Mouse (Mus musculus) lung, postnatal 10 days (tissue): Measurements from ENCODE around the gene Sft2d1.

ENCODE experiments used
- DNase-seq: peaks from one replicate; pipeline ENCODE4 v3.0.0; 2021

Gene Sft2d1

DNA sequence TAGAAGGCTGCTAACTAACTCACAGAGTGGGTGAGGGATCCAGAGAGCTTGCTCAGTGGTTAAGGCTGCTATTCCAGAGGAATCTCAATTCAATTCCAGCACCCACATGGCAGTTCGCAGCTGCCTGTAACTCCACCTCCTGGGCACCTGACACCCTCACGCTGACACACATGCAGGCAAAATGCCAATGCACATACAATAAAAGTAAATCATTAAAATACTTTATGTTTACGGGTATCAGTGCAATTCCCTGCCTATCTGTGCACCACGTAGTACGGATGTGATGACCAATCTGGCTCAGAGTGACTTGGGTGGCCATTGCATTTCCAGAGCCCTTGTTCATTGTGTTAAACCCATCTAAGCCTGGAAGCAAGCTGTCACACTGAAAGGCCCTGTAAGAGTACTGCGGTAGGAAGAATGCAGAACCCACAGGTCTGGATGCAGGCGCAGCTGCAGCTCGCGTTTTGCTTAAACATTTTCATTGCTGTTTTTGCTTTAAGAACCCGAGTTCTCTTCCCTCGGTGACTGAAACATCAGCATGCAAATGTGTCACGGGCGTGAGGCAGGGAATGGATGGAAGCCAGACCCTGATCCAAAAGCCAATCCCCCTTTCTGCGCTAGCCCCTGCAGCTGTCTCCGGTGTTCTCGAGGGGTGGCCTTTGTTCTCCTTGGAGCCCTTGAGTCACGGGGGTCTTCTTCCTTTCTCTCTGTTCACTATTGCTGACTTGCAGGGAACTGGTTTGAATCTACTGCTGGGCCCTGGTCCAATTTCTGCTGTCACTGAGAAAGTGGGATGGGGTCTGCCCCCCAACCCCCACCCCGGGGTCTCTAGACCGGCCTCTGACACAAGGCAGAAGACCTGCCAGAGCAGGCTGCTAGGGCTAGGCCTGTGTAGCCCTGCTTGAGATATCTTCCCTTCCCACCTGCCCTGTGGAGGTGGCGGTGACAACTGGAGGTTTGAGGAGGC is 56.9 kb downstream of the Sft2d1 start:
- no peak for DNase-seq

DNA sequence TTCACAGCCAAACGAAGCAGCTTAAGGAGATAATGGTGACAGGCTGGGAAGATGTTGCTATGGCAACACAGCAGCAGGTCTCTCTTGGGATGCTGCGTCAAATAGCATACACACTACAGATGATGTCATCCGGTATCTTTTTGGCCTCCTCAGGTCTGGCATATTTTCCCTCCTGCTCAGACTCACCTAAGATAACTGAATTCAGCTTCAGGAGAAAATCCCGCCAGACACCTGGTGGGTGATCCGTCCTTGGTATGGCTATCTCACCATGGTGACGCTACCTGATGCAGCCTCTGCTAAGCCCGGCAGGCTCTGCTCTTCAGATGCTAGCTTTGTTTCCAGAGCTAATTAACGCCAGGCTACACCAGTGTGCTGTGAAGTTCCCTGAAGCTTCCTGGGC is 57.7 kb downstream of the Sft2d1 start:
- no peak for DNase-seq

DNA sequence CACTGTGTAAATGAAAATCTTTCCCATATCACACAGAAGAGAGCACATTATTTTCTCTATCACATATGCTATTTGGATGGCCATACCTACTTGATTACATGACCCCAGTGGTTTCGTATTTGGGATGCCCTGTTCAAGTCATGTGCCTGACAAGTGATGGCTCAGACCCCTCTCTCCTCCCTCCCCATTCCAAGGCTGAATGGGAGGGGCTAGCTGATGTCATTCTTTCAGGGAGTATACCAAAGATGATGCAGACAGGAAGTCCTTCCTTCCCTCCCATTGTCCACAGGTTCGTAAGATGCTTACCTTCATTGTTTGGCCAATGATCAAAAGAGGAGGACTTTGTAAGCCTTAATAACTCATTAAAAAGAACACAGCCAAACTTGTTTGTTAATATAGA is 58.3 kb downstream of the Sft2d1 start:
- peak; percentile 21 for DNase-seq

DNA sequence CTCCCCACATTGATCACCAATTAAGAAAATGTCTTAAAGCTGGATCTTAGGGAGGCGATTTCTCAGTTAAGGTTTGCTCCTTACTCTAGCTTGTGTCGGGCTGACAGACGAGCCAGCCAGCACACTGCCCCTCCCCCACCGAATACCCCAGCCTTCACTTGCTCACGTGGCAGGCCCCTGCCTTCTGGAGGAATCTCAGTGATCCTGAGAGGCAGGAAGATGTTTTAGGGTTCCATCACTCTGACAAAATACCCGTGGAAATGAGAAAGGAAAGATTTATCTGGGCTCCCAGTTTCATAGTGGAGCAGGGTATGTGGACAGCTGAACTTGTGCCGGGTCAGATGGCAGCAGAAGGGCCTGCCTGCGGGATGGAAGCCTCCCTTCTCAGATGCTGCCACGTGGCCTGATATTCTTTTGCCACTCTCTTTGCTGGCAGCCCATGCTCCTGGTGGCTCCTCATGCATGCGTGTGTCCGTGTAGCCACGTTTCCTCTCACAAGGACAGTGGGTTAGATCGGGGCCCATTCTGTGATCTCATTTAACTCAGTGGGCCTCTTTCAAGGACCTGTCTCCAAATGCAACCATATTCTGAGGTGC is 59.8 kb downstream of the Sft2d1 start:
- no peak for DNase-seq

DNA sequence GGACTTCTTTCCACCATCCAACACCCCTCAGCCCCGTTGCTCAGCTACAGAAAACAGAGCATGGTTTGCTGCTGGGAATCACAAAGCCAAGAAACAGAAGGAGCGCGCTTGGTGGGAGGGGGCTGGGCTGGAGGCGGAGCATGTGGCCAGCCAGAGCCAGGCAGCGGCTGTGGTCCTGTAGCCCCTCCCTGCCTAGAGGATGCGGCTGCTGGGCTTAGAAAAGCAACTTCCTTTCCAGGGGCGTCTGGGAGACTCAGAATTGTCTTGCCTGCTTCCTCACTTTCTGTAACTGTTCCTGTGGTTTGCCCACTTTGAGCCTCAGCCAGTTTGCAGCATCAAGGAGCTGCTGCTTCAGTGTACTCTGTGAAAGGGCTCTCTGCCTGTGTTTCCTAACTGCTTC is 60.9 kb downstream of the Sft2d1 start:
- DNase-seq: peak; percentile 87

DNA sequence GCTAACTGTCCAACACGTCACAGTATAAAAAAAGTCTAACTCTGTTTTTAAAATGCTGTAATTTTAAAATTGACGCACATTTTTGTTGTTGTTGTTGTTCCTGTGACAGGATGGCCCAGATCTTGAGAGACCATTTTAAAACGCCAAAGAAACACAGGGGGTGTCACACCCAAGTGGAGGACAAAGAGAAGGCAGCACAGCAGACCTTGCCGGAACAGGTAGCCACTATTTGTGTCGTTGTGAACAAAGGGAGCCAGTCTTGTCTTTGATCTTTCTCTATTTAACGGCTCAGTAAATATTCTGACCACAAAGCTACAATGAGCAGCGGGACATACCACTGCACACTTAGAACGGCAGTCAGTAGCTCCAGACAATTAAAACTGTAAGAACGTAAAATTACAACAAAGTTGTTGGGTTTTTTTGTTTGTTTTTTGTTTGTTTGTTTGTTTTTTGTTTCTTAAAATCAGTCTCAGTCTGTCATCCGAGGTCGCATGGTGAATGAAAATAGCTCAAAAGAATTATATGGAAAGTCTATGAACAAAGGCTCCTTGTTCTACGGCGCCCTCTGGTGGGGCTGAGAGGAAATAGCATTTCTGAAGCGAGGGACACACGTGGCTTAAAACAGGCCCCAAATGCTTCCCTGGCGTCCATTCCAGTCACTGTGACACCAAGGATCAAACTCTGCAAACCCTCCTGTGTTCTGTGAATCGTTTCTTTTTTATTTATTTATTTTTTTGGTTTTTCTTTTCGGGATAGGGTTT is 61.6 kb downstream of the Sft2d1 start:
- DNase-seq: peak; percentile 88
